Mouse (Mus musculus) liver, adult 2 months (tissue): ENCODE results near the gene Acads.

ENCODE experiments used
- CTCF ChIP-seq: fragments of 200-500 bp; IDR thresholded peaks from 2 replicates; pipeline ENCODE4 v1.5.1; 2011; ENCODE audit warnings: low read depth, low read length, control low read depth
- POLR2A ChIP-seq: fragments of 200-500 bp; IDR thresholded peaks from 2 replicates; pipeline ENCODE4 v1.6.1; 2011; ENCODE audit warnings: low read length, control low read depth; ENCODE audit not compliant: insufficient read depth; ENCODE audit errors: extremely low read depth

DNA sequence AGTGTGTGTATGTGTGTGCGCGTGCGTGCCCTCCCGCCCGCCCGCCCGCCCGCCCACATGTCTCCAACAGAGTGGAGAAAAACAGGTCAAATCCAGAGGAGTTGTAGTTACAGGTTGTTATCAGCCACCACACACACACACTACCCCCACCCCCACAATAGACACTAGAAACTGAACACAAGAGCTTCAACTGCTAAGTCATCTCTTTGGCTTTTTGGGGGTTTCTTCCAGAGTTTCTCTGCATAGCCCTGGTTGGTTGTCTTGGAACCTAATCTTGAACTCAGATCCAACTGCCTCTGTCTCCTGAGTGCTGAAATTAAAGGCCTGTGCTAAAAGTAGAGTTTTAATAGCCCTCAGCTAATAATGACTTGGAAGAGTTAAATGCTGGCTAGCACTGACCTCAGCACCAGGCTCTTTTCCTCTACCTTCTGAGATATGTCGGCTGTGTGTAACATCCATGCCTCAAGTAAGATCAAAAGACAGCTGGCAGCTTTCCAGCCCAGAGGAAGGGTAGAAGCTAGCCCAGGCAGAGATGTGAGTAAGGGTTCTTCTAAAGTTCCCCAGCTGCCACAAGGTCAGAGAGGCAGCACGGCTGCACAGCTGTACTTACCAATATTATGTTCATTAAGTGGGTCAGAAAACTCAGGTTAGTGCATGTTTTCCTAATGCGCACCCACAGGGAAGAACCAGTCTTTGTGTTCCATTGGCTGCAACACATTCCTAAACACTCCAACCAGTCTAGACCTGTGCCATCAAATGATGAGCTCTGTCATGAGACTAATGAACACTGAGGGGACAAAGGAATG lies 47.8 kb downstream of the Acads start:
- TF ChIP-seq CTCF (no peak), POLR2A (no peak)
